Mouse (Mus musculus) testis, postnatal 14 days (tissue): ENCODE measurements around the gene Rogdi.
A peak's percentile ranks its signal among the peaks of the same experiment; 100 is the strongest.

Experiments used
- DNase-seq: peaks from one replicate; pipeline ENCODE4 v3.0.0; 2021; ENCODE audit warnings: low spot score

The Rogdi gene

GRCm38 (mm10) chr16:5013054-5013838 lies at the start of gene Rogdi:
Rogdi (minus strand) TSS chr16:5013553.
- DNase-seq: peak; percentile 99

- DNase-seq: no peak
These were observed 44.8 kb upstream of the Rogdi start for GRCm38 (mm10) chr16:5058114-5058513.

GRCm38 (mm10) chr16:5050251-5051110 lies 37.1 kb upstream of the Rogdi start:
- peak; percentile 45 for DNase-seq

- peak; percentile 100 for DNase-seq
These were observed 36.5 kb upstream of the Rogdi start, which contains the start of the genes Glyr1 and Ubn1 for GRCm38 (mm10) chr16:5049774-5050234. Glyr1 (minus strand) TSS chr16:5049863. Ubn1 (plus strand) TSS chr16:5050057.

GRCm38 (mm10) chr16:5049182-5049773 lies 35.9 kb upstream of the Rogdi start:
- no peak for DNase-seq

- DNase-seq: no peak
These were observed 32.0 kb upstream of the Rogdi start for GRCm38 (mm10) chr16:5045322-5045721.

GRCm38 (mm10) chr16:5036649-5037234 lies 23.4 kb upstream of the Rogdi start:
- DNase-seq: no peak

GRCm38 (mm10) chr16:5035591-5035990 lies 22.2 kb upstream of the Rogdi start:
- no peak for DNase-seq

GRCm38 (mm10) chr16:5029847-5030246 lies 16.5 kb upstream of the Rogdi start:
- no peak for DNase-seq

- no peak for DNase-seq
These were observed 10.7 kb upstream of the Rogdi start for GRCm38 (mm10) chr16:5024021-5024420.

GRCm38 (mm10) chr16:5014578-5014977 lies 1.2 kb upstream of the Rogdi start:
- DNase-seq: no peak

- no peak for DNase-seq
These were observed 1.0 kb downstream of the Rogdi start for GRCm38 (mm10) chr16:5012036-5013005.

GRCm38 (mm10) chr16:5011285-5011684 lies 2.1 kb downstream of the Rogdi start:
- DNase-seq: no peak

- DNase-seq: no peak
These were observed 2.9 kb downstream of the Rogdi start for GRCm38 (mm10) chr16:5010371-5010935.

GRCm38 (mm10) chr16:5008076-5008475 lies 5.3 kb downstream of the Rogdi start:
- no peak for DNase-seq

- DNase-seq: no peak
These were observed 5.9 kb downstream of the Rogdi start for GRCm38 (mm10) chr16:5007492-5007891.

- no peak for DNase-seq
These were observed 6.3 kb downstream of the Rogdi start, which contains the start of gene Smim22 for GRCm38 (mm10) chr16:5007067-5007466. Smim22 (plus strand) TSS chr16:5007288.

- DNase-seq: no peak
These were observed 12.7 kb downstream of the Rogdi start for GRCm38 (mm10) chr16:5000611-5001010.

- no peak for DNase-seq
These were observed 14.4 kb downstream of the Rogdi start for GRCm38 (mm10) chr16:4998984-4999383.

- peak; percentile 48 for DNase-seq
These were observed 15.8 kb downstream of the Rogdi start, which contains the start of gene Sept12 for GRCm38 (mm10) chr16:4997553-4997952. Sept12 (minus strand) TSS chr16:4997852.
